Mouse (Mus musculus): ENCODE measurements at regions not wholly inside any gene's neighbourhood (a gene's known extent, or its start where the extent isn't known, plus 50 kb on each side); places are given as distances from the start of the nearest gene placed in this dataset.

DNA sequence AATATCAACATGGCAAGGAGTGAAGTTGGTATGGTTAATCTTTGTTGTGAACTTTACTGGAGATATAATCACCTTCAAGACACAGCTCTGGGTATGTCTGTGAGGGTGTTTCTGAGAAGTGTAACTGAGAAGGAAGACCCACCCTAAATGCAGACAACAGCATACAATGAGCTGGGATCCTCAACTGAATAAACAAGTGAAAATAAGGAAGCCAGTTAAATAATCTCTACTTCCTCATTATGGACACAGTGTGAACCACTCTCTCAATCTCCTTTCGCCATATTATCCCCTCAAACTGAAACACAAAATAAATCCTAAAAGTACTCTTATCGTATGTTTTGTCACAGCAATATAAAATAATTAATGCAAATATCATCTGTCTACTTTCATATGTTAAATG, 71.7 kb upstream of the Trabd2b start:
- Histone ChIP-seq H3K27me3 (replicated peaks) (no peaks in the 10 kb centered on the region), H3K9ac (no peak overlapping the region), H3K36me3 (replicated peaks) (no peaks in the 10 kb centered on the region), H3K4me1 (no peaks in the 10 kb centered on the region), H3K4me3 (no peak overlapping the region), H3K27ac (no peak overlapping the region), H3K9me3 (no peaks in the 10 kb centered on the region), H3K4me2 (no peak overlapping the region)
- 89% methylated on average over 2 of the region's 2 CpGs for WGBS
- ATAC-seq (replicated peaks): no peak

DNA sequence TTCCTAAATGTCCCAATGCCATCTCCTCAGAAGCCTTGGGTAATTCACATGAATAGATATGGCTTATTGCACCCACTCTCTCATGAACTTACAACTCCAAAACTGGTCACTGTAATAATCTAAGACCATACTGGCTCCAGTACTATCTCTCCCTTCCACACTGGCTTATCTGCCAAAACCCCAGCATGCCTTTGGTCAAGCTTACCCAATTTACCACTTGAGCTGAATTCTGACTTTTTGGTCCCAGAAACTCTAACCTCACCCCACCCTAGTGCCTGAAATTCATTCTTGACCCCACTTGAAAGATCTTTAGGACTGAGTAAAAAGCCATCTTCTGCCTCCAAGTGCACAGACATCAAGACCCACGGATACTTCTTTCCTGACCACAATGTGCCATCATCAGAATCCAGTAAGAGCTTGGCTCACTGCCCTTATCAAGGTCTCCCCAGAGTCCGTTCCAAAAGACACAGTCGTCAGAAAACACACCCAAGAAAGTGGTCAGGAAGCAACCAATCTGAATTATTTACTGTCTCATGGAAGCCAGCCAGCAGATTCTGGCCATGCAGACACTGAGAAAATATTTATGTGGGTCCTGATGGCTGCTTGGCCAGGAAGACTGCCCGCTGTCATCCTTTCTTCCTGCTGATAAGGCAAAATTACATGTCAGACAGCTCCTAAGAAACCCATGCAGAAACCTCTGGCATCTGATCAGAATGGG, 70.3 kb upstream of the Trabd2b start:
- H3K27ac ChIP-seq: no peak overlapping the region
- H3K36me3 ChIP-seq (replicated peaks): no peaks in the 10 kb centered on the region
- H3K27me3 ChIP-seq (replicated peaks): no peaks in the 10 kb centered on the region
- no peaks in the 10 kb centered on the region for H3K4me1 ChIP-seq
- no peak overlapping the region for H3K4me3 ChIP-seq
- no peak for ATAC-seq (replicated peaks)
- no peaks in the 10 kb centered on the region for H3K9me3 ChIP-seq
- no peak overlapping the region for H3K9ac ChIP-seq
- WGBS: 79% methylated on average over 4 of the region's 4 CpGs
- no peak overlapping the region for H3K4me2 ChIP-seq

DNA sequence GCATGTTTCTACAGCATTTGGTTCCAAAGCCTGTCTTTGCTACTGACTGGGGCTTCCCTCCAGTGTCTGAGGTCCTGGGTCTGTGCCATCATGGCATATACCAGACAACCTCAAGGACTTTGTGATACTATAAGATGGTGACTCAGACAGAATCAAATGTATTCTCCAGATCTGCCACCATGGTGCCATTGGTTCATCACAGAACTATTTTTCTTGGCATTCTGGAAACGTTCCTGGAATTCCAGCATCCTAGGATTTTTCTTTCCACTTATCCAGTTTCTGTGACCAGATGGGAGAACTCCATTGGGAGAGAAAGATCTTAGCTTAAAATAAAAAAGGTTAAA, 69.8 kb upstream of the Trabd2b start:
- no peak overlapping the region for H3K4me2 ChIP-seq
- WGBS: 76% methylated on average over 1 of the region's 1 CpGs
- no peaks in the 10 kb centered on the region for H3K36me3 ChIP-seq (replicated peaks)
- no peak for ATAC-seq (replicated peaks)
- H3K27me3 ChIP-seq (replicated peaks): no peaks in the 10 kb centered on the region
- no peaks in the 10 kb centered on the region for H3K9me3 ChIP-seq
- no peak overlapping the region for H3K9ac ChIP-seq
- no peak overlapping the region for H3K4me3 ChIP-seq
- no peaks in the 10 kb centered on the region for H3K4me1 ChIP-seq
- H3K27ac ChIP-seq: no peak overlapping the region

DNA sequence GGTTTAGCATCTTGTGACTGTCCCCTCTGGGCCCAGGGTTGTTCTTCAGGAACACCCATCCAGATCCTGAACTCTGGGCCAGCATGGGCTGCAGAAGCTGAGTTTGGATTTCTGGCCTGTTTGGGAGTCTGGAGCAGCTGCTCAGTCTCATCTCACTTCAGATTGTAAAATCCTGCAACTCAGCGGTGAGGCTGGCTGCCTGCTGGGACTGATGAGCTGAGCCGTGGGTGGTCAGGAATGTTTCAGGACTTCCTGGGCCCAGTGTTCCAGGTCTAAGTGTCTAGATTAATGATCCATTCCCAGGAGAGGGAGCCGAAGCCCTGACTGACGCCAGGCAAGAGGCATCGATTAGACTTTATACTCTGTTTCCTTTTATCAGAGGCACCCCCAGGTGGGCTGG, 66.7 kb upstream of the Trabd2b start:
- no peaks in the 10 kb centered on the region for H3K36me3 ChIP-seq (replicated peaks)
- no peaks in the 10 kb centered on the region for H3K9me3 ChIP-seq
- no peak overlapping the region for H3K4me3 ChIP-seq
- H3K4me2 ChIP-seq: no peak overlapping the region
- 61% methylated on average over 5 of the region's 5 CpGs for WGBS
- no peaks in the 10 kb centered on the region for H3K27me3 ChIP-seq (replicated peaks)
- ATAC-seq (replicated peaks): no peak
- no peak overlapping the region for H3K9ac ChIP-seq
- no peaks in the 10 kb centered on the region for H3K4me1 ChIP-seq
- no peak overlapping the region for H3K27ac ChIP-seq

DNA sequence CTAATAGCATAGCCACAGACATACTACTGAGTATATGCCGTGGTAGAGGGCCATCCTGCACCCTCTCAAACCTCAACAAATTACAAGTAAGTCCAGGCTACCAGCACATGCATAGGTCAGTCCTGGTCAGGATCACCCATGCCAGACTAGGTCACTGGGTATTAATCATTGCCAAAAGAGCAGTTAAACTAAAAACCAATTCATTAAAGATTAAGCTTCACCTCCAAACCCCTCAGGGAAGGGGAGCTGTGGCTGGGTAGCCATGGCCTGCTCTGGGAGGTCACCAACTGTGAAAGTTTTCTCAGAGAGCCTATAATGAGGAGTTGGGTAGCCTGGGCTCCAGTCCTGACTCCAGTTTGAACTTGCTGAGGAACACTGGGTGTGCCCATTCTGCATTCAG, 61.4 kb upstream of the Trabd2b start:
- no peaks in the 10 kb centered on the region for H3K36me3 ChIP-seq (replicated peaks)
- H3K27ac ChIP-seq: no peak overlapping the region
- no peak overlapping the region for H3K4me3 ChIP-seq
- H3K9ac ChIP-seq: no peak overlapping the region
- no peaks in the 10 kb centered on the region for H3K4me1 ChIP-seq
- no peaks in the 10 kb centered on the region for H3K9me3 ChIP-seq
- H3K4me2 ChIP-seq: no peak overlapping the region
- WGBS: 51% methylated on average over 1 of the region's 1 CpGs
- no peaks in the 10 kb centered on the region for H3K27me3 ChIP-seq (replicated peaks)
- no peak for ATAC-seq (replicated peaks)

DNA sequence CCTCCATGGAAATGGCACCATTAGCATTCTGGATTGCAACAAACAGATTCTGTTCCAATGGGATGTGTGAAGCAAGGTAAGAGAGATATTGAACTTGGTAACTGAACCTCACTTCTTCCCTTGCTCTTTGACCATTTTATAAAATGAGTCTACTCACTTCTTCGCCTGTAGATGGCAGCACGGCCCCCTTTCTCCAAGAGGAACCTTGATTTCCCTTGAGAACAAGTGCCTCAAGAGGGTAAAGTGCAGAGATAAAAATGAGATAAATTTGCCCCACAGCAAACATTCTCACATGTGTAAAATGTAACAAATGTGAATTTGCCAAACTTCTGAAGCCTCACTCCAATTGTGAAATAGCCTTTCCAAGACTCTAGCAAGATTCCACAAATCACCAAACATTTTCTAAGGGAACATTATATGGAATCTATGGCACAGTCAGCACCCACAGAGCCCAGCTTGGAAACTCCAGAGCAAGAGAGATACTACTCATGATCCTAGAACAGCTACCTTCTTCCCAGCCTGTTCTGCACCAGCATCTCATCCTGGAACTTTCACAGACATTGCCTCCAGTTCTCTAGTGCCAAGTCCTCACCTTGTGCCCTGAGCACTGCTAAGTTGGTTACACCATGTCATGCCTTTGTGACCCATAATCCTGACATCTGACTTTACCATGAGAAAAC, 60.3 kb upstream of the Trabd2b start:
- H3K9ac ChIP-seq: no peak overlapping the region
- H3K27ac ChIP-seq: no peak overlapping the region
- no peaks in the 10 kb centered on the region for H3K36me3 ChIP-seq (replicated peaks)
- no peak overlapping the region for H3K4me2 ChIP-seq
- H3K4me1 ChIP-seq: no peaks in the 10 kb centered on the region
- H3K27me3 ChIP-seq (replicated peaks): no peaks in the 10 kb centered on the region
- no peak for ATAC-seq (replicated peaks)
- no peaks in the 10 kb centered on the region for H3K9me3 ChIP-seq
- 1% methylated on average over 2 of the region's 2 CpGs for WGBS
- H3K4me3 ChIP-seq: no peak overlapping the region

DNA sequence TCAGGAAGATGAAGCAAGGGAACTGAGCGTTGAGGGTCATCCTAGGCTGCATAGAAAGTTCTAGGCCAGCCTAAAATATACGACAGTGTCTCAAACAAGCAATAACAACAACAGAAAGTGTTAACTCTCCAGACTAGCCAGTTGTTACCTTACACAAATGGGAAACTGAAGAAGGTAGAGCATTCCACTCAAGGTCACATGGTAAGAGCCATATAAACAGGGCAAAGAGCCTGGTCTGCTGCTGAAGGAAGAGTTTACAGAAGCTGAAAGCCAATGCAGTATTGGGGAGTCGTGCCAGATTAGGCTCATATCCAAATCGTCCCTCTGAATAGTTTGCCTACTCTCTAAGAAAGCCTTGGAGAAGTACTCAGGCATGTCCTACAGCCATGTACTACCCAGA, 59.6 kb upstream of the Trabd2b start:
- no peak overlapping the region for H3K9ac ChIP-seq
- H3K36me3 ChIP-seq (replicated peaks): no peaks in the 10 kb centered on the region
- ATAC-seq (replicated peaks): no peak
- H3K9me3 ChIP-seq: no peaks in the 10 kb centered on the region
- no peaks in the 10 kb centered on the region for H3K27me3 ChIP-seq (replicated peaks)
- 75% methylated on average over 4 of the region's 4 CpGs for WGBS
- no peak overlapping the region for H3K27ac ChIP-seq
- H3K4me2 ChIP-seq: no peak overlapping the region
- H3K4me1 ChIP-seq: no peaks in the 10 kb centered on the region
- no peak overlapping the region for H3K4me3 ChIP-seq

DNA sequence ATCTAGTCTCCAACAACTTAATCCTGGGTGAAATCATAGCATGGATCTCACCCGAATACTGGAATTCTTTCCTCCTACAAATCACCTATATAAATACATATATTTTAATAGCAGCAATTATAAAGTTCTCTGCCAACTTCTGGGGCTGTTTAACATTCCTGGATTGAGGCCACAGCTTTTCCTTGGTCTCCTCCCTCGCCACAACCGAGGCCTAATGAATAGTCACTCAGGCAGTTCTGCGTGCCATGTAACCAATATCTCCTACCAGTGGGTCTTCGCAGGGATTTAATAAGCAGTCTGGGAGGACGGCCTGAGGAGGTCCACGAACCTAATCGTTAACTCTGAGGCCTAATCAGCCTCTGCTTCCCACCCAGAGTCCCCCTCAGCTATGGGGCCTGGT, 56.9 kb upstream of the Trabd2b start:
- Histone ChIP-seq H3K36me3 (replicated peaks) (no peaks in the 10 kb centered on the region), H3K9ac (no peak overlapping the region), H3K9me3 (no peaks in the 10 kb centered on the region), H3K4me1 (no peaks in the 10 kb centered on the region), H3K27ac (no peak overlapping the region), H3K27me3 (replicated peaks) (no peaks in the 10 kb centered on the region), H3K4me2 (no peak overlapping the region), H3K4me3 (no peak overlapping the region)
- ATAC-seq (replicated peaks): no peak
- WGBS: 58% methylated on average over 8 of the region's 8 CpGs

DNA sequence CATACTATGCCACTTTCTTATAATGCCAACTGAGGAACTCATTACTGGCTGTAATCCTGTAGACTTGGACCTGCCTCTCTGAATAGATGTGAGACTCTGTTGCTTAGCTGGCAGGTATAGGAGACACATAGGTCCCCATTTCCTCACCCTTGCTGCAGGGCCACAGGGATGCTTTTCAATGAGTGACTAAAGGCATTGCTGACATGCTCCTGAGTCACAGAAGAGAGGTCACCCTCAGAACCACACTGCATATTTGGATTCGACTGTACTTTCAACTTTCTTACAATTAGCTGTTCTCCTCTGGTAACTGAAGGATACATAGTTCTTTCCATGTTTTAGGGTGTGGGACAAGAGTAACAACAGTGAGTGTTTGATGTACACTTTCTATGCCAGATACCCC, 55.2 kb upstream of the Trabd2b start:
- 66% methylated on average over 1 of the region's 1 CpGs for WGBS

DNA sequence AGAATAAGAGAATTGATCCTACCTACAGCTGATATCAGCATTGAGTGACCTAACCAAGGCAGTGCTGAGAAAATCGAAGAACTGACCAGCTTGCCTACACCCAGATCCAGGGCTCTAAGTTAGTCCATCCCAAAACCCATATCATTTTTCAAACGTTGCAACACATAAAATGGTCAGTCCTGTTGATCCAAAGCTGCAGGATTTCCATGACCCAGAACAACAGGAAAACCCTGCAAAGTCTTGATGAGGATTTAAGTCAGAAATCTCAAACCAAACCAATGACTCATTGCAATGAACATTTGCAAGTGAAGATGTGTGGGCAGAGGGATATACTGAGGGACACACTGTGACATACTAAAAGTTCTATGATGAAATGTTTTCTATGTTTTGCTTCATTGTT, 53.5 kb upstream of the Trabd2b start:
- WGBS: 72% methylated on average over 2 of the region's 2 CpGs

More for the DNA sequence above, 55.2 kb upstream of the Trabd2b start:
- Histone ChIP-seq H3K27me3 (replicated peaks) (no peaks in the 10 kb centered on the region), H3K9ac (no peak overlapping the region), H3K36me3 (replicated peaks) (no peaks in the 10 kb centered on the region), H3K4me3 (no peak overlapping the region), H3K4me2 (no peak overlapping the region), H3K27ac (no peak overlapping the region), H3K9me3 (no peaks in the 10 kb centered on the region), H3K4me1 (no peaks in the 10 kb centered on the region)
- ATAC-seq (replicated peaks): no peak

More for the DNA sequence above, 53.5 kb upstream of the Trabd2b start:
- Histone ChIP-seq H3K36me3 (replicated peaks) (no peaks in the 10 kb centered on the region), H3K9me3 (no peaks in the 10 kb centered on the region), H3K4me3 (no peak overlapping the region), H3K27me3 (replicated peaks) (no peaks in the 10 kb centered on the region), H3K4me2 (no peak overlapping the region), H3K27ac (no peak overlapping the region), H3K9ac (no peak overlapping the region), H3K4me1 (no peaks in the 10 kb centered on the region)
- ATAC-seq (replicated peaks): no peak
